Mouse (Mus musculus) cerebellum, postnatal 36 days (tissue): ENCODE measurements at regions not wholly inside any gene's neighbourhood (a gene's known extent, or its start where the extent isn't known, plus 50 kb on each side); places are given as distances from the start of the nearest gene placed in this dataset.

Source experiments
- DNase-seq, 2 experiments: peaks; one replicate each; pipeline ENCODE4 v3.0.0; 2021 to 2022; ENCODE audit warnings: mixed read lengths in 2 of 2

DNA sequence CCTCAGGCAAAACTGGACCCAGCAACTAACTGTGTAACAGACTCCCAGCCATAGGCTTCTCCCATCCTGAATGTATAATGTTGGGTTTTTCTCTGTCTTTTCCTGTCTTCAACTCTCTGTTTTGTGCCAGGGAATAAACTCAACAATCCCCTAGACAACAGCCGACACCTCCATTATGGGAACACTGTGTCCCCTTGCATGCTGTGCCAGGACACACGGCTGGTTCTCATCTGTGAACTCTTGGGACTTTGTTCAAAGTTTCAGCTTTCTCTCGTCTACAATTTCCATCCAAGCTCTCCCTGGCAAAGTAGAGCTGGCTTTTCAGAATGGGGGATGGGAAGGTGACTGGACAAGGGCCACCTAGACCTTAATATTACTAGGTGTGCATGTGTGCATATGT is 56.1 kb upstream of the Kcng1 start:
- no peak for DNase-seq

GRCm38 (mm10) chr2:168335739-168336385 is 54.3 kb upstream of the Kcng1 start:
- no peak for DNase-seq

DNA sequence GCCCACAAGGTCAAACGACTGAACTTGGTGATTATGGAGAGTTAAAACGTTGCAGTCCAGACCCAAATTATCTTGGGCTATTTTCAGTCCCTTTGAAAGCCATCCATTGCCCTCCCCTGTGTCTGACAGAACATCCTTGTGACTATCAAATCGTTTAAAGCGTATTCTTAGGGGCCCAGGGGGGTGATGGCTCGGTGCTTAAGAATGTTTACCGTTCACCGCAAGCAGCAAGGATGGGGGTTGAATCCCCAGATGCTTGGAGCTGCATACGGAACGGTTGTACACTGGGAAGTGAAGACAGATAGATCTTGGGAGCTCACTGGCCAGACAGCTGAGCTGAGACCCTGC is 52.7 kb upstream of the Kcng1 start:
- DNase-seq: no peak

DNA sequence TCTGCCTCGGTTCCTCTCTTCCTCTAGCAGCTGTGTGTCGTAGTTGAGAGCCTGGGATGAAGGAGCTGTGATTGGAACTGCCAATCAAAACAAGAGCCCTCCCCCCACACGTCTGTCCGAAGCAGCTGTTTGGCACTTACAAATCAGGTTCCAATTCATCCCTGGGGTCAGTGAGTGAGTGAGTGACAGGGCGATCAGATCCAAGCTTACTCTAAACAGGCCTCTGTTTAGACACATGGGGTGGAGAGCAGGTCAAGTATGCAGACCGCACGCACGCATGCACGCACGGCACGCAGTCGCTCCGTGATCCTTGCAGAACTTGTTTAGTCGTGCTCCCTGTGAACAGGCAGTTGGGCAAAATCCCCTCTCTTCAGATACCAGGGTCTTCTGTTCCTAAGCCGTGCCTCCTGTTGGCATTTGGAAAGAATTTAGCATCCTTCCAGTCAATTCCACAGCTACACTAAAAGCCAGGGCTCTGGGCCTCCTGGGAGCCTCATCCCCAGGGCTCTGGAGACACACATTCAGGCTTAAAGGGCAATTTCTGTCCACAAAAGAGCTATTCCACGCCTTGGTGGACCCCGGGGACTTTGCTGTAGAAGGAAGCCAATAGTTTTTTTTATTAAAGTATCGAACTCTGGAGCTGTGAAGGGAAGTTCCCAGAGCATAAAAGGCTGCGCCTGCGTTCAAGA is 52.2 kb upstream of the Kcng1 start:
- no peak for DNase-seq

- DNase-seq: no peak
Measured at GRCm38 (mm10) chr2:168332972-168333371, 51.4 kb upstream of the Kcng1 start.
